Mouse (Mus musculus): Measurements from ENCODE around the gene Fasl. TPM values are rescaled to one million over a fixed set of nuclear protein-coding genes. Genes with fewer than 3 reads are reported as not detected.

Gene Fasl
- polyA plus RNA-seq, 1 experiment from 2014 or later: 0.28 TPM

GRCm38 (mm10) chr1:161735465-161736046 lies 52.7 kb downstream of the Fasl start:
- Histone ChIP-seq H3K4me2 (no peak overlapping the region), H3K9me3 (replicated peaks) (no peaks in the 10 kb centered on the region), H3K27me3 (replicated peaks) (no peaks in the 10 kb centered on the region), H3K9ac (replicated peaks) (no peak overlapping the region), H3K4me3 (replicated peaks) (no peak overlapping the region), H3K27ac (replicated peaks) (no peak overlapping the region), H3K4me1 (no peaks in the 10 kb centered on the region), H3K36me3 (no peaks in the 10 kb centered on the region)
- WGBS: 65% methylated on average over 11 of the region's 11 CpGs
- ATAC-seq (ENCODE audit: low FRiP score): 0 out of 2 replicates have a peak, but pooled peaks have one; percentile 17

- no peak overlapping the region for H3K4me3 ChIP-seq (replicated peaks)
- 88% methylated on average over 14 of the region's 14 CpGs for WGBS
- no peaks in the 10 kb centered on the region for H3K9me3 ChIP-seq (replicated peaks)
- H3K27ac ChIP-seq (replicated peaks): no peak overlapping the region
- H3K4me2 ChIP-seq: no peak overlapping the region
- no peaks in the 10 kb centered on the region for H3K27me3 ChIP-seq (replicated peaks)
- ATAC-seq (ENCODE audit: low FRiP score): no peak
- no peaks in the 10 kb centered on the region for H3K4me1 ChIP-seq
- no peak overlapping the region for H3K9ac ChIP-seq (replicated peaks)
- H3K36me3 ChIP-seq: no peaks in the 10 kb centered on the region
These were observed 53.5 kb downstream of the Fasl start for GRCm38 (mm10) chr1:161734741-161735211.

- H3K4me3 ChIP-seq (replicated peaks): no peak overlapping the region
- no peaks in the 10 kb centered on the region for H3K4me1 ChIP-seq
- H3K27me3 ChIP-seq (replicated peaks): no peaks in the 10 kb centered on the region
- H3K36me3 ChIP-seq: no peaks in the 10 kb centered on the region
- no peaks in the 10 kb centered on the region for H3K9me3 ChIP-seq (replicated peaks)
- no peak overlapping the region for H3K4me2 ChIP-seq
- no peak overlapping the region for H3K9ac ChIP-seq (replicated peaks)
- H3K27ac ChIP-seq (replicated peaks): no peak overlapping the region
- WGBS: 91% methylated on average over 11 of the region's 11 CpGs
- ATAC-seq (ENCODE audit: low FRiP score): no peak
These were observed 54.0 kb downstream of the Fasl start for GRCm38 (mm10) chr1:161734314-161734713.

Other genes starting within 250 kb of the Fasl start
- 17.4 and 22.2 TPM in 2 replicates for gene Suco, start 88.2 kb upstream of the Fasl start, polyA plus RNA-seq (2015; fragmentation: Nextera tagmentation; extraction: Ambion mirVana)
- 33.8 and 35.5 TPM in 2 replicates for gene Pigc, start 180.7 kb upstream of the Fasl start, polyA plus RNA-seq (2015; fragmentation: Nextera tagmentation; extraction: Ambion mirVana)
- gene 4930558K02Rik, start 191.1 kb upstream of the Fasl start, polyA plus RNA-seq (2015; fragmentation: Nextera tagmentation; extraction: Ambion mirVana): 0.20 and 0.24 TPM in 2 replicates